Mouse (Mus musculus) CH12.LX (cell line): ENCODE results near the gene Gm49405.

Source experiments
- BHLHE40 ChIP-seq: IDR thresholded peaks from 2 replicates; pipeline ENCODE4 v1.6.1; 2011; ENCODE audit warnings: mild to moderate bottlenecking, low read depth, low read length, improper control_type of control experiment
- CTCF ChIP-seq, 2 experiments: IDR thresholded peaks in 1 of 2; conservative IDR thresholded peaks in 1 of 2; 2 replicates each; pipeline ENCODE4 v1.5.1; 2011 to 2012; ENCODE audit warnings: low read depth in 2 of 2, low read length in 2 of 2, improper control_type of control experiment in 1 of 2, inconsistent platforms in 1 of 2, mild to moderate bottlenecking in 1 of 2, moderate library complexity in 1 of 2
- EP300 ChIP-seq: IDR thresholded peaks from 2 replicates; pipeline ENCODE4 v1.6.1; 2011; ENCODE audit warnings: low read length, improper control_type of control experiment
- HCFC1 ChIP-seq: IDR thresholded peaks from 2 replicates; pipeline ENCODE4 v1.6.1; 2012; ENCODE audit warnings: low read depth, mild to moderate bottlenecking, inconsistent platforms, low read length, improper control_type of control experiment
- JUND ChIP-seq: conservative IDR thresholded peaks from 2 replicates; pipeline ENCODE4 v1.6.1; 2011; ENCODE audit warnings: low read depth, low read length, improper control_type of control experiment
- POLR2A ChIP-seq: IDR thresholded peaks from 2 replicates; pipeline ENCODE4 v1.6.1; 2011; ENCODE audit warnings: low read depth, mild to moderate bottlenecking, improper control_type of control experiment, low read length
- RCOR1 ChIP-seq: conservative IDR thresholded peaks from 2 replicates; pipeline ENCODE4 v1.6.1; 2012; ENCODE audit warnings: low read depth, mild to moderate bottlenecking, inconsistent platforms, low read length, improper control_type of control experiment
- ZC3H11A ChIP-seq: IDR thresholded peaks from 2 replicates; pipeline ENCODE4 v1.6.1; 2012; ENCODE audit warnings: low read depth, mild to moderate bottlenecking, inconsistent platforms, low read length, improper control_type of control experiment

DNA sequence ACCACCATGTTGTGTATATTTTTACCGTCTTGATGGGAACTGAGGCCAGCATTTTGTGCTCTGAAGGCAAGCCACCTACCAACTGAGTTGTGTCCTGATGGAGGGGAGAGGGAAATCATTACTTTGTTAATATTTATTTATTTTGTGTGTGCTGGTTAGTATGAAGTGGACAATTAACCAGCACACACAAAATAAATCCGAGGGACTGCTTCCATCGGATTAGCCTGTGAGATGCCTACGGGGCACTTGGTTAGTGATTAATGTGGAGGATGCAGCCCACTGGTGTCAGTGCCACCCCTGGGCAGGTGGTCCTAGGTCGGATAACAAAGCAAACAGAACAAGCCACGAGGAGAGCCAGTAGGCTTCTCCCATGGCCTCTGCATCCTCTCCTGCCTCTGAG, 5.5 kb upstream of the Gm49405 start:
- no peak for TF ChIP-seq CTCF (conservative IDR thresholded peaks at IDR 0.05 in 1 of 2, IDR thresholded peaks at IDR 0.05 in 1 of 2; ENCODE audit: low read depth in 2 of 2, low read length in 2 of 2)
- TF ChIP-seq JUND = no peak
- TF ChIP-seq RCOR1 = no peak
- TF ChIP-seq ZC3H11A = no peak
- no peak for TF ChIP-seq POLR2A
- no peak for TF ChIP-seq BHLHE40
- no peak for TF ChIP-seq EP300
- TF ChIP-seq HCFC1 = no peak
